Mouse (Mus musculus) intestine, embryonic 14.5 days (tissue): Measurements from ENCODE around the gene Cav1. TPM values are rescaled to one million over a fixed set of nuclear protein-coding genes. Genes with fewer than 3 reads are reported as not detected.

Experiments
- ATAC-seq: fragments of 200-750 bp; cut with Nextera tagmentation; replicated peaks from 2 replicates; pipeline ENCODE4 v1.8.0; 2017; ENCODE audit warnings: low read depth, moderate number of reproducible peaks, moderate TSS enrichment, moderate library complexity; ENCODE audit not compliant: low FRiP score, low TSS enrichment
- DNase-seq: peaks from one replicate; pipeline ENCODE4 v3.0.0-alpha.2; 2018; ENCODE audit warnings: low spot score
- H3K27ac ChIP-seq: fragments of 300-500 bp; sonication (generic); 2 replicates; pipeline ENCODE4 v1.5.1; 2014; ENCODE audit warnings: low read depth, mild to moderate bottlenecking, control low read depth
- H3K27me3 ChIP-seq: fragments of 300-500 bp; sonication (generic); replicated peaks from 2 replicates; pipeline ENCODE4 v1.6.1; 2014; ENCODE audit warnings: low read length, control low read depth; ENCODE audit not compliant: control insufficient read depth, insufficient read depth
- H3K36me3 ChIP-seq: fragments of 300-500 bp; sonication (generic); 2 replicates; pipeline ENCODE4 v1.6.1; 2014; ENCODE audit warnings: low read length, control low read depth; ENCODE audit not compliant: control insufficient read depth, insufficient read depth
- H3K4me1 ChIP-seq: fragments of 300-500 bp; sonication (generic); replicated peaks from 2 replicates; pipeline ENCODE4 v1.6.1; 2014; ENCODE audit warnings: low read length, control low read depth, mixed read lengths; ENCODE audit not compliant: control insufficient read depth, insufficient read depth
- H3K4me2 ChIP-seq: fragments of 300-500 bp; sonication (generic); 2 replicates; pipeline ENCODE4 v1.6.1; 2014; ENCODE audit warnings: low read length
- H3K4me3 ChIP-seq: fragments of 300-500 bp; sonication (generic); 2 replicates; pipeline ENCODE4 v1.5.1; 2014; ENCODE audit warnings: low read depth, low read length, control low read depth, mixed read lengths
- H3K9ac ChIP-seq: fragments of 300-500 bp; sonication (generic); 2 replicates; pipeline ENCODE4 v1.6.1; 2014; ENCODE audit warnings: mild to moderate bottlenecking, low read length
- H3K9me3 ChIP-seq: fragments of 300-500 bp; sonication (generic); 2 replicates; pipeline ENCODE4 v1.6.1; 2016; ENCODE audit warnings: low read length, control low read depth; ENCODE audit not compliant: control insufficient read depth
- WGBS: fragments of 180-500 bp; shearing (Covaris S2); extraction: QIAGEN DNeasy Blood & Tissue Kit; methylation state at CpG from one replicate; pipeline ENCODE4 v1.1.7; 2014; 5-methylcytosine and 5-hydroxymethylcytosine counted together
- polyA plus RNA-seq: library from polyadenylated mRNA; unstranded; fragments of >200 nt; fragmentation: Nextera tagmentation; extraction: Ambion mirVana; gene quantifications from 2 replicates; pipeline ENCODE4 v1.2.1, GENCODE M21; 2014

The Cav1 gene
- polyA plus RNA-seq, 1 experiment from 2014 or later = 171 TPM

- Histone ChIP-seq H3K4me2 (no peak overlapping the region), H3K9ac (no peak overlapping the region), H3K9me3 (no peaks in the 10 kb centered on the region), H3K4me3 (no peak overlapping the region), H3K4me1 (no peaks in the 10 kb centered on the region), H3K27me3 (no peaks in the 10 kb centered on the region), H3K36me3 (no peaks in the 10 kb centered on the region), H3K27ac (no peak overlapping the region)
- DNase-seq (no peak), ATAC-seq (no peak)
- WGBS = 70% methylated on average over 2 of the region's 2 CpGs
Measured at GRCm38 (mm10) chr6:17377371-17377770, 71.2 kb downstream of the Cav1 start.

- H3K4me2 ChIP-seq = no peak overlapping the region
- no peak overlapping the region for H3K9ac ChIP-seq
- H3K27me3 ChIP-seq = no peaks in the 10 kb centered on the region
- WGBS = 85% methylated on average over 3 of the region's 3 CpGs
- H3K36me3 ChIP-seq = no peaks in the 10 kb centered on the region
- H3K4me1 ChIP-seq = no peaks in the 10 kb centered on the region
- DNase-seq (no peak), ATAC-seq (no peak)
- H3K4me3 ChIP-seq = no peak overlapping the region
- H3K9me3 ChIP-seq = no peaks in the 10 kb centered on the region
- no peak overlapping the region for H3K27ac ChIP-seq
Measured at GRCm38 (mm10) chr6:17380102-17380501, 74.0 kb downstream of the Cav1 start.

- H3K4me2 ChIP-seq = no peak overlapping the region
- WGBS = 77% methylated on average over 6 of the region's 6 CpGs
- H3K4me3 ChIP-seq = no peak overlapping the region
- no peak overlapping the region for H3K9ac ChIP-seq
- H3K27me3 ChIP-seq = no peaks in the 10 kb centered on the region
- no peak for ATAC-seq
- H3K36me3 ChIP-seq = no peaks in the 10 kb centered on the region
- no peak for DNase-seq
- no peak overlapping the region for H3K27ac ChIP-seq
- no peaks in the 10 kb centered on the region for H3K4me1 ChIP-seq
- H3K9me3 ChIP-seq = no peaks in the 10 kb centered on the region
Measured at GRCm38 (mm10) chr6:17381690-17382089, 75.6 kb downstream of the Cav1 start.

DNA sequence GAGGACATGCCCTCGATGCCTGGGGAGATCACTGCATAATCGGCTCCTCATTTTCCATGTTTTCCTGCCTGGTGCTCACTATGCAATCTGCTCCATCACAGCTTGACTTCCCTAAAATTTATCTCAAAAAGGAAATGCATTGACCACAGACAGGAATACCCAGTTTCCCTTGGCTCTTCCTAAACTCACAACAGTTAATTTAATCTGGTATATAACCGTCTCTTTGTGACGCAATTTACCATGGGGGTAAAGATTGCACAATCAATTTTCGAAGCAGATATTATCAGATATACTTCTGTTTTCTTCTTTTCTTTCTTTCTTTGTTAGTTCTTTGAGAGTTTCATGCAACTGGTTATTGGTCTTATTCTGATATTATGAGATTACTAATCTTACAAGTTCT, 79.4 kb downstream of the Cav1 start:
- no peaks in the 10 kb centered on the region for H3K36me3 ChIP-seq
- H3K9me3 ChIP-seq = no peaks in the 10 kb centered on the region
- H3K9ac ChIP-seq = no peak overlapping the region
- no peak for DNase-seq
- H3K27ac ChIP-seq = no peak overlapping the region
- WGBS = 87% methylated on average over 5 of the region's 5 CpGs
- H3K4me1 ChIP-seq = no peaks in the 10 kb centered on the region
- no peaks in the 10 kb centered on the region for H3K27me3 ChIP-seq
- no peak overlapping the region for H3K4me2 ChIP-seq
- H3K4me3 ChIP-seq = no peak overlapping the region
- ATAC-seq = no peak

GRCm38 (mm10) chr6:17387991-17388710, 82.0 kb downstream of the Cav1 start:
- H3K27ac ChIP-seq = no peak overlapping the region
- no peaks in the 10 kb centered on the region for H3K27me3 ChIP-seq
- H3K9me3 ChIP-seq = no peaks in the 10 kb centered on the region
- WGBS = 84% methylated on average over 2 of the region's 2 CpGs
- no peak overlapping the region for H3K4me3 ChIP-seq
- H3K4me1 ChIP-seq = no peaks in the 10 kb centered on the region
- no peaks in the 10 kb centered on the region for H3K36me3 ChIP-seq
- ATAC-seq (no peak), DNase-seq (no peak)
- H3K4me2 ChIP-seq = no peak overlapping the region
- no peak overlapping the region for H3K9ac ChIP-seq

Other genes starting within 250 kb of the Cav1 start
- 114 and 132 TPM in 2 replicates for gene Tes, start 241.2 kb upstream of the Cav1 start, polyA plus RNA-seq
- 17.3 and 17.9 TPM in 2 replicates for gene Cav2, start 25.1 kb upstream of the Cav1 start, polyA plus RNA-seq
- gene Met, start 157.5 kb downstream of the Cav1 start, polyA plus RNA-seq = 17.7 and 20.0 TPM in 2 replicates